Mouse (Mus musculus) thymus, postnatal 4 days (tissue): Measurements from ENCODE around the gene Pfpl.

Experiments used
- DNase-seq: peaks from one replicate; pipeline ENCODE4 v3.0.0; 2021

Gene Pfpl

GRCm38 (mm10) chr19:12427605-12428004 lies at the start of gene Pfpl:
Gene Pfpl (plus strand): TSS chr19:12427905.
- no peak for DNase-seq

GRCm38 (mm10) chr19:12386979-12387378 lies 40.7 kb upstream of the Pfpl start, which contains the start of gene Olfr1440:
Gene Olfr1440 (plus strand): TSS chr19:12387279.
- no peak for DNase-seq

- no peak for DNase-seq
These were observed 14.0 kb upstream of the Pfpl start for GRCm38 (mm10) chr19:12413737-12414136.

- no peak for DNase-seq
These were observed 10.3 kb upstream of the Pfpl start, which contains the start of gene Olfr1441 for GRCm38 (mm10) chr19:12417361-12417760. Gene Olfr1441 (plus strand): TSS chr19:12417433.

GRCm38 (mm10) chr19:12418312-12418711 lies 9.4 kb upstream of the Pfpl start:
- no peak for DNase-seq

- DNase-seq = no peak
These were observed 7.2 kb upstream of the Pfpl start for GRCm38 (mm10) chr19:12420555-12420954.

- no peak for DNase-seq
These were observed 6.0 kb upstream of the Pfpl start for GRCm38 (mm10) chr19:12421680-12422079.

GRCm38 (mm10) chr19:12427101-12427500 lies 604 bp upstream of the Pfpl start:
- no peak for DNase-seq

- no peak for DNase-seq
These were observed 5.3 kb downstream of the Pfpl start for GRCm38 (mm10) chr19:12433033-12433432.

- DNase-seq = no peak
These were observed 7.3 kb downstream of the Pfpl start for GRCm38 (mm10) chr19:12435011-12435416.

GRCm38 (mm10) chr19:12435750-12436524 lies 8.2 kb downstream of the Pfpl start:
- no peak for DNase-seq

- no peak for DNase-seq
These were observed 11.9 kb downstream of the Pfpl start for GRCm38 (mm10) chr19:12439581-12439980.

GRCm38 (mm10) chr19:12440103-12440725 lies 12.5 kb downstream of the Pfpl start:
- no peak for DNase-seq

- DNase-seq = no peak
These were observed 14.9 kb downstream of the Pfpl start for GRCm38 (mm10) chr19:12442560-12442959.

GRCm38 (mm10) chr19:12445014-12445413 lies 17.3 kb downstream of the Pfpl start:
- DNase-seq = no peak

GRCm38 (mm10) chr19:12457401-12458066 lies 29.8 kb downstream of the Pfpl start:
- no peak for DNase-seq

- DNase-seq = no peak
These were observed 31.8 kb downstream of the Pfpl start for GRCm38 (mm10) chr19:12459516-12459915.

- DNase-seq = no peak
These were observed 32.9 kb downstream of the Pfpl start, which contains the start of gene Mpeg1 for GRCm38 (mm10) chr19:12460282-12461249. Gene Mpeg1 (plus strand): TSS chr19:12460779.

- DNase-seq = no peak
These were observed 35.4 kb downstream of the Pfpl start for GRCm38 (mm10) chr19:12462851-12463721.

- no peak for DNase-seq
These were observed 36.0 kb downstream of the Pfpl start for GRCm38 (mm10) chr19:12463722-12464035.

- no peak for DNase-seq
These were observed 36.4 kb downstream of the Pfpl start for GRCm38 (mm10) chr19:12464127-12464526.

- DNase-seq = no peak
These were observed 37.0 kb downstream of the Pfpl start for GRCm38 (mm10) chr19:12464674-12465073.
